Mouse (Mus musculus) right cerebral cortex, postnatal 36 days (tissue): Measurements from ENCODE around the gene Os9.
"Not testable (repeated sequence)": the region's sequence is repeated elsewhere in the genome, so short reads cannot be mapped to it uniquely, and the experiment has no call there.

Experiments
- DNase-seq, 2 experiments: peaks; one replicate each; pipeline ENCODE4 v3.0.0; 2022; ENCODE audit warnings: low spot score in 2 of 2, mixed read lengths in 1 of 2

The Os9 gene

GRCm38 (mm10) chr10:127145303-127145702, 24.4 kb upstream of the Os9 start:
- no peak for DNase-seq

GRCm38 (mm10) chr10:127144536-127144935, 23.6 kb upstream of the Os9 start:
- no peak for DNase-seq

- no peak for DNase-seq
Measured at GRCm38 (mm10) chr10:127143228-127143627, 22.3 kb upstream of the Os9 start.

GRCm38 (mm10) chr10:127141500-127141899, 20.6 kb upstream of the Os9 start:
- no peak for DNase-seq

- no peak for DNase-seq
Measured at GRCm38 (mm10) chr10:127140971-127141370, 20.0 kb upstream of the Os9 start.

- no peak for DNase-seq
Measured at GRCm38 (mm10) chr10:127138328-127139141, 17.6 kb upstream of the Os9 start.

GRCm38 (mm10) chr10:127137896-127138295, 17.0 kb upstream of the Os9 start:
- DNase-seq = no peak

- DNase-seq = no peak
Measured at GRCm38 (mm10) chr10:127136510-127136909, 15.6 kb upstream of the Os9 start.

GRCm38 (mm10) chr10:127135118-127135836, 14.3 kb upstream of the Os9 start:
- no peak for DNase-seq

GRCm38 (mm10) chr10:127134394-127135035, 13.6 kb upstream of the Os9 start:
- not testable (repeated sequence) for DNase-seq

- DNase-seq = no peak
Measured at GRCm38 (mm10) chr10:127132469-127132868, 11.5 kb upstream of the Os9 start.

GRCm38 (mm10) chr10:127129431-127129830, 8.5 kb upstream of the Os9 start:
- no peak for DNase-seq

GRCm38 (mm10) chr10:127127711-127128279, 6.9 kb upstream of the Os9 start:
- DNase-seq = no peak

GRCm38 (mm10) chr10:127126579-127126978, 5.6 kb upstream of the Os9 start:
- DNase-seq = no peak

- no peak for DNase-seq
Measured at GRCm38 (mm10) chr10:127125210-127126001, 4.5 kb upstream of the Os9 start.

GRCm38 (mm10) chr10:127123436-127123805, 2.5 kb upstream of the Os9 start:
- peak; percentile 59 to 62 for DNase-seq

GRCm38 (mm10) chr10:127122784-127123435, 2.0 kb upstream of the Os9 start:
- peak; percentile 53 to 55 for DNase-seq

GRCm38 (mm10) chr10:127122018-127122417, 1.1 kb upstream of the Os9 start:
- no peak for DNase-seq

GRCm38 (mm10) chr10:127120301-127121065, 448 bp downstream of the Os9 start:
- no peak for DNase-seq

GRCm38 (mm10) chr10:127119229-127119628, 1.7 kb downstream of the Os9 start:
- DNase-seq = no peak
